Comparison of ENCODE assay signal across 48 mouse cellular contexts in the genomic region with DNA sequence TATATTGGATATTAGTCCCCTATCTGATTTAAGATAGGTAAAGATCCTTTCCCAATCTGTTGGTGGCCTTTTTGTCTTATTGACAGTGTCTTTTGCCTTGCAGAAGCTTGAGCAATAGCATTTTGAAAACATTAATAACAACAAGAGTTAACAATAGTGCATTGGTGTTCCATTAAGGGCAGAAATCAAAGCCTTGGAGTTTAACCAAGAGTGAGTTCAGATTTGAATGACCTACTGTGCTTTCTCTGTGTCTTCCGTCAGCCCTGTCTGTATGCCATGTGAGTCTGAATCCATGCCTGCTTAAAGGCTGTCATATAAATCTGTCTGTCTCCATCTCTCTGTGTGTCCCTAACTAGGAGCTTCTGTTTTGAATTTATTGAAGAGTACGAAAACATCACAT. TPM values are rescaled to one million over a fixed set of nuclear protein-coding genes. Genes with fewer than 3 reads are reported as not detected.
"Had no signal": no experiment of that assay in that cellular context is flagged by ENCODE, and none has a peak within 500 bp of the region (broad histone marks: within the 10 kb centered on the region; RNA-seq: fewer than 3 reads in every experiment).

No protein-coding gene starts in this region.

- H3K9ac ChIP-seq: heart, embryonic 12.5 days; heart, embryonic 13.5 days; heart, embryonic 15.5 days; hindbrain, embryonic 12.5 days; hindbrain, embryonic 13.5 days; hindbrain, embryonic 14.5 days; hindbrain, embryonic 15.5 days; intestine, embryonic 15.5 days; kidney, embryonic 15.5 days had no signal

- H3K27ac ChIP-seq: heart, embryonic 10.5 days; heart, embryonic 13.5 days; heart, embryonic 15.5 days; hindbrain, embryonic 10.5 days; hindbrain, embryonic 12.5 days; hindbrain, embryonic 13.5 days; hindbrain, embryonic 14.5 days; hindbrain, embryonic 15.5 days; hindbrain, postnatal 0 days; intestine, embryonic 15.5 days; kidney, embryonic 15.5 days; kidney, postnatal 0 days; layer of hippocampus, adult 2 months had no signal

- H3K9me3 ChIP-seq: heart, embryonic 10.5 days; heart, embryonic 12.5 days; heart, embryonic 13.5 days; heart, embryonic 15.5 days; hindbrain, embryonic 10.5 days; hindbrain, embryonic 12.5 days; hindbrain, embryonic 13.5 days; hindbrain, embryonic 15.5 days; intestine, embryonic 15.5 days; kidney, embryonic 15.5 days had no signal

- H3K4me3 ChIP-seq: heart, embryonic 10.5 days; heart, embryonic 12.5 days; heart, embryonic 13.5 days; heart, embryonic 15.5 days; hindbrain, embryonic 10.5 days; hindbrain, embryonic 12.5 days; hindbrain, embryonic 13.5 days; hindbrain, embryonic 15.5 days; intestine, embryonic 15.5 days; kidney, embryonic 15.5 days; layer of hippocampus, adult 2 months had no signal

- DNase-seq: heart, postnatal 14 days; heart, postnatal 36 days; heart, postnatal 4 days; kidney, adult 11 months; kidney, adult 18-20 months; kidney, adult 2 months; kidney, adult 8-10 months; kidney, adult 9 months; kidney, postnatal 10 days; kidney, postnatal 14 days; kidney, postnatal 25 days; kidney, postnatal 36 days; kidney, postnatal 4 days; layer of hippocampus, adult 9-11 months; layer of hippocampus, postnatal 36 days had no signal

- ATAC-seq: hindbrain, embryonic 16.5 days; hindbrain, postnatal 0 days; inflammation-experienced regulatory T-cells, adult 6 months; intestine, embryonic 15.5 days; intestine, embryonic 16.5 days; intestine, postnatal 0 days had no signal

- H3K4me2 ChIP-seq: heart, embryonic 11.5 days; heart, embryonic 12.5 days; heart, embryonic 13.5 days; heart, embryonic 15.5 days; hindbrain, embryonic 12.5 days; hindbrain, embryonic 13.5 days; hindbrain, embryonic 14.5 days; hindbrain, embryonic 15.5 days; intestine, embryonic 15.5 days; kidney, embryonic 15.5 days had no signal

- H3K27me3 ChIP-seq: heart, embryonic 12.5 days; heart, embryonic 13.5 days; heart, embryonic 15.5 days; hindbrain, embryonic 12.5 days; hindbrain, embryonic 13.5 days; hindbrain, embryonic 15.5 days; intestine, embryonic 15.5 days; kidney, embryonic 15.5 days had no signal

- H3K4me1 ChIP-seq: heart, embryonic 12.5 days; heart, embryonic 13.5 days; heart, embryonic 15.5 days; hindbrain, embryonic 10.5 days; hindbrain, embryonic 12.5 days; hindbrain, embryonic 13.5 days; hindbrain, embryonic 15.5 days; intestine, embryonic 15.5 days; kidney, embryonic 15.5 days had no signal

- H3K36me3 ChIP-seq: heart, embryonic 10.5 days; heart, embryonic 12.5 days; heart, embryonic 13.5 days; heart, embryonic 15.5 days; hindbrain, embryonic 10.5 days; hindbrain, embryonic 12.5 days; hindbrain, embryonic 13.5 days; hindbrain, embryonic 15.5 days; intestine, embryonic 15.5 days; kidney, embryonic 15.5 days had no signal

RNA-seq across cellular contexts. Expression of a gene that starts 3.5 kb away (rescaled TPM):
- total RNA-seq: heart, adult 8-10 months; heart, postnatal 14 days; heart, postnatal 25 days; heart, postnatal 36 days; heart, postnatal 4 days; hematopoietic stem cell, adult 5-6 weeks; hindbrain, postnatal 0 days; layer of hippocampus, adult 18-20 months; layer of hippocampus, adult 2 months; layer of hippocampus, adult 8-10 months; layer of hippocampus, postnatal 10 days; layer of hippocampus, postnatal 14 days; layer of hippocampus, postnatal 25 days; layer of hippocampus, postnatal 36 days had no signal
- polyA plus RNA-seq: heart, embryonic 11.5 days; heart, embryonic 12.5 days; heart, embryonic 13.5 days; heart, embryonic 14.5 days; heart, embryonic 15.5 days; heart, embryonic 16.5 days; heart, postnatal 0 days; hindbrain, embryonic 10.5 days; hindbrain, embryonic 12.5 days; hindbrain, embryonic 13.5 days; hindbrain, embryonic 15.5 days; hindbrain, embryonic 16.5 days; hindbrain, postnatal 0 days; inflammation-experienced regulatory T-cells, adult 6 months; intestine, embryonic 14.5 days; intestine, embryonic 15.5 days; intestine, embryonic 16.5 days; intestine, postnatal 0 days; kidney, embryonic 14.5 days; kidney, embryonic 15.5 days had no signal

RNA-seq across cellular contexts. Expression of a gene that starts 29.2 kb away (rescaled TPM):
- total RNA-seq: heart, postnatal 14 days; heart, postnatal 4 days; hematopoietic stem cell, adult 5-6 weeks; hindbrain, postnatal 0 days; layer of hippocampus, postnatal 36 days had no signal
- polyA plus RNA-seq: heart, embryonic 10.5 days; heart, embryonic 12.5 days; heart, embryonic 13.5 days; heart, embryonic 14.5 days; heart, embryonic 15.5 days; heart, embryonic 16.5 days; heart, postnatal 0 days; hindbrain, embryonic 10.5 days; hindbrain, embryonic 11.5 days; hindbrain, embryonic 12.5 days; hindbrain, embryonic 13.5 days; hindbrain, embryonic 14.5 days; hindbrain, embryonic 15.5 days; hindbrain, embryonic 16.5 days; intestine, embryonic 14.5 days; intestine, postnatal 0 days; kidney, embryonic 14.5 days had no signal

RNA-seq across cellular contexts. Expression of a gene that starts 56.3 kb away (rescaled TPM):
- total RNA-seq: hematopoietic stem cell, adult 5-6 weeks; hindbrain, postnatal 0 days; layer of hippocampus, adult 18-20 months; layer of hippocampus, adult 2 months; layer of hippocampus, adult 8-10 months; layer of hippocampus, postnatal 10 days; layer of hippocampus, postnatal 14 days; layer of hippocampus, postnatal 25 days; layer of hippocampus, postnatal 36 days had no signal
- polyA plus RNA-seq: hindbrain, embryonic 11.5 days; hindbrain, embryonic 12.5 days; hindbrain, embryonic 13.5 days; hindbrain, embryonic 14.5 days; hindbrain, embryonic 16.5 days; hindbrain, postnatal 0 days; inflammation-experienced regulatory T-cells, adult 6 months; kidney, adult 2 months had no signal
